Mouse (Mus musculus) intestine, embryonic 16.5 days (tissue): Measurements from ENCODE around the gene Armc2. TPM values are rescaled to one million over a fixed set of nuclear protein-coding genes. Genes with fewer than 3 reads are reported as not detected.

Experiments used
- ATAC-seq: fragments of 200-750 bp; cut with Nextera tagmentation; 2 replicates; pipeline ENCODE4 v1.8.0; 2017; ENCODE audit warnings: moderate TSS enrichment, moderate library complexity
- H3K27ac ChIP-seq: fragments of 300-500 bp; sonication (generic); 2 replicates; pipeline ENCODE4 v1.5.1; 2014; ENCODE audit warnings: mild to moderate bottlenecking, low read length
- H3K27me3 ChIP-seq: fragments of 300-500 bp; sonication (generic); replicated peaks from 2 replicates; pipeline ENCODE4 v1.6.1; 2014; ENCODE audit warnings: low read length, control low read depth, mixed read lengths; ENCODE audit not compliant: control insufficient read depth, insufficient read depth
- H3K36me3 ChIP-seq: fragments of 300-500 bp; sonication (generic); 2 replicates; pipeline ENCODE4 v1.6.1; 2014; ENCODE audit warnings: low read length, control low read depth; ENCODE audit not compliant: control insufficient read depth, insufficient read depth
- H3K4me1 ChIP-seq: fragments of 300-500 bp; sonication (generic); 2 replicates; pipeline ENCODE4 v1.6.1; 2014; ENCODE audit warnings: low read length, control low read depth, mixed read lengths; ENCODE audit not compliant: control insufficient read depth, insufficient read depth
- H3K4me2 ChIP-seq: fragments of 300-500 bp; sonication (generic); 2 replicates; pipeline ENCODE4 v1.6.1; 2014; ENCODE audit warnings: low read depth, low read length, control low read depth
- H3K4me3 ChIP-seq: fragments of 300-500 bp; sonication (generic); 2 replicates; pipeline ENCODE4 v1.5.1; 2014; ENCODE audit warnings: mild to moderate bottlenecking, low read length
- H3K9ac ChIP-seq: fragments of 300-500 bp; sonication (generic); 2 replicates; pipeline ENCODE4 v1.6.1; 2014; ENCODE audit warnings: low read depth, low read length
- H3K9me3 ChIP-seq: fragments of 300-500 bp; sonication (generic); 2 replicates; pipeline ENCODE4 v1.6.1; 2016; ENCODE audit warnings: low read length, control low read depth; ENCODE audit not compliant: control insufficient read depth
- WGBS: fragments of 180-500 bp; shearing (Covaris S2); extraction: QIAGEN DNeasy Blood & Tissue Kit; methylation state at CpG from one replicate; pipeline ENCODE4 v1.1.7; 2014; 5-methylcytosine and 5-hydroxymethylcytosine counted together
- polyA plus RNA-seq: library from polyadenylated mRNA; unstranded; fragments of >200 nt; fragmentation: Nextera tagmentation; extraction: Ambion mirVana; gene quantifications from 2 replicates; pipeline ENCODE4 v1.2.1, GENCODE M21; 2015

The Armc2 gene
- polyA plus RNA-seq, 1 experiment from 2014 or later: 1.8 TPM

DNA sequence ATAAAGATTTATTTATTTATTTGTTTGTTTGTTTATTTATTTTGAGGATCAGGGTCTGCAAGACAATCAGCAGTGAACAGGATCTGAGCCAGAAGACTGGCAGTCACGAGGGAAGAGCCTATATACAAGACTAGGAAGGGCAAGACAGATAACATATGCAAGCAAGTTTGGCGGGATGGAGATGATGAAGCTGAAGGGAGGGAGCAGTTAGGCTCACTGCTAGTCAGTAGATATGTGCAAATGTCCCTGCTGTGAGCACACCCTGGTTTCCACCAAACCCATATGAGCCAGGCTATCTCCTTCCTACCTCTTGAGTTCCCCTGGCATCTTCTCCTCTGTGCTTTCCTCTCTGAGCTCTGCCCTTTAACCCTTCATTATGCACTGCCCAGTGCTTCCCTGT lies 146.7 kb downstream of the Armc2 start:
- ATAC-seq: no peak
- Histone ChIP-seq H3K9ac (no peak overlapping the region), H3K4me1 (peaks cover 2% of the 10 kb centered on the region; the same call in 1 of the 2 replicates), H3K36me3 (no peaks in the 10 kb centered on the region), H3K9me3 (no peaks in the 10 kb centered on the region), H3K27me3 (no peaks in the 10 kb centered on the region), H3K27ac (no peak overlapping the region), H3K4me2 (no peak overlapping the region), H3K4me3 (no peak overlapping the region)
- 56% methylated on average over 2 of the region's 2 CpGs for WGBS

DNA sequence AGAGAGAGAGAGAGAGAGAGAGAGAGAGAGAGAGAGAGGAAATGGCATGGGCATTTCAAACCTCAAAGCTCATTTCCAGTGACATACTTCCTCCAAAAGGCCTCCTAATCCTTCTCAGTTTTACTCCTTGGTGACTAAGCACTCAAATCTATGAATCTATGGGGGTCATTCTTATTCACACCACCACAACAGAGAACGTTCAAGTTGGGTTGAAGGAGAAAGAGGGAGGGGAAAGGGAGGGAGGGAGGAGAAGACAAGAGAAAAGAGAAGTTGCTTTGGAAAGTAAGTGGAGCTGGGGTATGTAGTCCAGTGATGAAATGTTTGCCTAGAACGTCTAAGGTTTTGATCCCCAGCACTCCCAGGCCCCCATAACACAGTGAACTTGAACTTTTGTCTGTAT lies 148.1 kb downstream of the Armc2 start:
- no peak overlapping the region for H3K4me3 ChIP-seq
- ATAC-seq: no peak
- 42% methylated on average over 2 of the region's 2 CpGs for WGBS
- no peaks in the 10 kb centered on the region for H3K36me3 ChIP-seq
- no peak overlapping the region for H3K4me2 ChIP-seq
- no peak overlapping the region for H3K9ac ChIP-seq
- H3K27ac ChIP-seq: no peak overlapping the region
- peaks cover 2% of the 10 kb centered on the region; the same call in 1 of the 2 replicates for H3K4me1 ChIP-seq
- H3K27me3 ChIP-seq: no peaks in the 10 kb centered on the region
- H3K9me3 ChIP-seq: no peaks in the 10 kb centered on the region

DNA sequence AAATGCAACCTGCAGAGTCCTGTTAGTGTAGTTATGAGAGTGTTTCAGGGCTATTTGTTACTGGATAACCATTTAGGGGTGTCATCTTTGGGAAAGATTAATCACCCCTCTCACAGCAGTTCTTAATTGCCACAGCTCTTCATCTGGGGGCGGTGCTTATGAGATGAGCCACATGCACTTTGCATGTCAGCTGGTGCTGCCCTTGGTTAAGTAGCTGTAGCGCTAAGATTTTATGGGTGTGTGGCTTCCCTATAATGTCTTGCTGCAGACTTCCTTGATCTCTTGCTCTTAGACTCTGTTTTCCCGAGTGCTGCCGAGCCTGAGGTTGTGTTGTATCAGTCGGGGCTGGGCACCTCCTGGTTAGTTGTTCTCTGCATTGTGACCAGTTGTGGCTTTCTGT lies 150.3 kb downstream of the Armc2 start:
- no peak overlapping the region for H3K27ac ChIP-seq
- no peak overlapping the region for H3K4me2 ChIP-seq
- no peaks in the 10 kb centered on the region for H3K27me3 ChIP-seq
- no peaks in the 10 kb centered on the region for H3K9me3 ChIP-seq
- peaks cover 2% of the 10 kb centered on the region; the same call in 1 of the 2 replicates for H3K4me1 ChIP-seq
- no peak overlapping the region for H3K9ac ChIP-seq
- H3K4me3 ChIP-seq: no peak overlapping the region
- 66% methylated on average over 5 of the region's 5 CpGs for WGBS
- ATAC-seq: peak; percentile 40; the same call in 1 of the 2 replicates
- no peaks in the 10 kb centered on the region for H3K36me3 ChIP-seq

DNA sequence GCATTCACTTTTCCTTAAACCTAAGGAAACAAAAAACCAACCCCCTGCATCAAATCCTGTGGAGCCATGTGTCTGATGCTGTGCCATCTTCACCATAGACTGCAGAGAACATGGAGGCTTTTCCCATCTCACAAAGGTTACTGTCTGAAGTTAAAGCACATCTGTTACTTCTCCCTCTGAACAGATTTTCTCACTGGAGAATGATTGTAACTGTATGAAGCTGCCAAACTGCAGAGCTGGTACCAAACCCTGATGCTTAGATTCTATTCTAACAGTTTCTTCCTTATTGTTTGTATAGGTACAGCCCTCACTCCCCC lies 151.4 kb downstream of the Armc2 start:
- Histone ChIP-seq H3K36me3 (no peaks in the 10 kb centered on the region), H3K9me3 (no peaks in the 10 kb centered on the region), H3K27ac (peak overlapping the region; percentile 15; the same call in 1 of the 2 replicates), H3K4me1 (peaks cover 2% of the 10 kb centered on the region; the same call in 1 of the 2 replicates), H3K4me2 (no peak overlapping the region), H3K27me3 (no peaks in the 10 kb centered on the region), H3K9ac (no peak overlapping the region), H3K4me3 (no peak overlapping the region)
- ATAC-seq: no peak

- no peak for ATAC-seq
- WGBS: 29% methylated on average over 3 of the region's 3 CpGs
- peak overlapping the region; percentile 15; the same call in 1 of the 2 replicates for H3K27ac ChIP-seq
Observed at GRCm38 (mm10) chr10:41866069-41866837, 152.0 kb downstream of the Armc2 start.

More at GRCm38 (mm10) chr10:41866069-41866837, 152.0 kb downstream of the Armc2 start:
- H3K36me3 ChIP-seq: no peaks in the 10 kb centered on the region
- H3K9me3 ChIP-seq: no peaks in the 10 kb centered on the region
- peaks cover 2% of the 10 kb centered on the region; the same call in 1 of the 2 replicates for H3K4me1 ChIP-seq
- H3K27me3 ChIP-seq: no peaks in the 10 kb centered on the region
- H3K9ac ChIP-seq: no peak overlapping the region
- H3K4me3 ChIP-seq: no peak overlapping the region
- H3K4me2 ChIP-seq: no peak overlapping the region

Other genes starting within 250 kb of the Armc2 start
- gene Cep57l1, start 208.6 kb downstream of the Armc2 start, polyA plus RNA-seq: 13.6 and 18.6 TPM in 2 replicates
- gene Sesn1, start 208.5 kb downstream of the Armc2 start, polyA plus RNA-seq: 28.3 and 29.1 TPM in 2 replicates